Mouse (Mus musculus) hindbrain, embryonic 11.5 days (tissue): ENCODE measurements around the gene 4922502D21Rik. TPM values are rescaled to one million over a fixed set of nuclear protein-coding genes. Genes with fewer than 3 reads are reported as not detected.

Source experiments
- ATAC-seq: fragments of 200-750 bp; cut with Nextera tagmentation; 2 replicates; pipeline ENCODE4 v1.8.0; 2017; ENCODE audit warnings: mild to moderate bottlenecking, moderate TSS enrichment, moderate library complexity; ENCODE audit not compliant: low FRiP score
- DNase-seq: peaks from one replicate; pipeline ENCODE4 v3.0.0-alpha.2; 2015; ENCODE audit warnings: low spot score
- H3K27ac ChIP-seq: fragments of 300-500 bp; sonication (generic); 2 replicates; pipeline ENCODE4 v1.5.1; 2014; ENCODE audit warnings: mild to moderate bottlenecking, low read depth, low read length
- H3K27me3 ChIP-seq: fragments of 300-500 bp; sonication (generic); 2 replicates; pipeline ENCODE4 v1.6.1; 2014; ENCODE audit warnings: mild to moderate bottlenecking, low read length, moderate library complexity, mixed read lengths; ENCODE audit not compliant: control insufficient read depth, insufficient read depth
- H3K36me3 ChIP-seq: fragments of 300-500 bp; sonication (generic); 2 replicates; pipeline ENCODE4 v1.6.1; 2014; ENCODE audit warnings: mild to moderate bottlenecking, low read length, moderate library complexity, mixed read lengths; ENCODE audit not compliant: control insufficient read depth, insufficient read depth
- H3K4me1 ChIP-seq: fragments of 300-500 bp; sonication (generic); replicated peaks from 2 replicates; pipeline ENCODE4 v1.6.1; 2014; ENCODE audit warnings: low read length, mixed read lengths; ENCODE audit not compliant: control insufficient read depth, insufficient read depth
- H3K4me2 ChIP-seq: fragments of 300-500 bp; sonication (generic); replicated peaks from 2 replicates; pipeline ENCODE4 v1.6.1; 2014; ENCODE audit warnings: mild to moderate bottlenecking, low read depth, low read length
- H3K4me3 ChIP-seq: fragments of 300-500 bp; sonication (generic); 2 replicates; pipeline ENCODE4 v1.5.1; 2014; ENCODE audit warnings: low read depth, low read length
- H3K9ac ChIP-seq: fragments of 300-500 bp; sonication (generic); 2 replicates; pipeline ENCODE4 v1.6.1; 2014; ENCODE audit warnings: low read depth, low read length
- H3K9me3 ChIP-seq: fragments of 300-500 bp; sonication (generic); 2 replicates; pipeline ENCODE4 v1.6.1; 2016; ENCODE audit warnings: low read length; ENCODE audit not compliant: control insufficient read depth
- WGBS: fragments of 180-500 bp; shearing (Covaris S2); extraction: QIAGEN DNeasy Blood & Tissue Kit; methylation state at CpG from one replicate; pipeline ENCODE4 v1.1.7; 2014; 5-methylcytosine and 5-hydroxymethylcytosine counted together
- polyA plus RNA-seq: library from polyadenylated mRNA; unstranded; fragments of >200 nt; fragmentation: Nextera tagmentation; extraction: Ambion mirVana; gene quantifications from 2 replicates; pipeline ENCODE4 v1.2.1, GENCODE M21; 2014

4922502D21Rik gene
- polyA plus RNA-seq, 1 experiment from 2014 or later: not detected

GRCm38 (mm10) chr6:129276483-129276882, 55.1 kb downstream of the 4922502D21Rik start:
- Histone ChIP-seq H3K4me3 (no peak overlapping the region), H3K27me3 (no peaks in the 10 kb centered on the region), H3K27ac (no peak overlapping the region), H3K4me2 (no peak overlapping the region), H3K36me3 (no peaks in the 10 kb centered on the region), H3K4me1 (no peaks in the 10 kb centered on the region), H3K9ac (no peak overlapping the region), H3K9me3 (no peaks in the 10 kb centered on the region)
- no peak for DNase-seq
- 95% methylated on average over 2 of the region's 2 CpGs for WGBS
- no peak for ATAC-seq

- no peak for ATAC-seq
- DNase-seq: no peak
Observed at GRCm38 (mm10) chr6:129275624-129276203, 55.9 kb downstream of the 4922502D21Rik start.

GRCm38 (mm10) chr6:129275220-129275619, 56.4 kb downstream of the 4922502D21Rik start, which contains the start of gene Cd69:
Gene Cd69, minus strand, starts transcription at chr6:129275436.
- Histone ChIP-seq H3K4me2 (no peak within 1 kb of the TSS), H3K27ac (no peak within 1 kb of the TSS), H3K9ac (no peak within 1 kb of the TSS), H3K27me3 (no peaks in the 10 kb centered on the region), H3K9me3 (no peaks in the 10 kb centered on the region), H3K4me1 (no peaks in the 10 kb centered on the region), H3K4me3 (no peak within 1 kb of the TSS), H3K36me3 (no peaks in the 10 kb centered on the region)
- ATAC-seq (no peak), DNase-seq (no peak)
- 83% methylated on average over 9 of the region's 9 CpGs for WGBS

More at GRCm38 (mm10) chr6:129275624-129276203, 55.9 kb downstream of the 4922502D21Rik start:
- H3K36me3 ChIP-seq: no peaks in the 10 kb centered on the region
- WGBS: 74% methylated on average over 3 of the region's 3 CpGs
- H3K4me1 ChIP-seq: no peaks in the 10 kb centered on the region
- H3K9ac ChIP-seq: no peak overlapping the region
- no peaks in the 10 kb centered on the region for H3K27me3 ChIP-seq
- no peak overlapping the region for H3K4me2 ChIP-seq
- no peaks in the 10 kb centered on the region for H3K9me3 ChIP-seq
- H3K4me3 ChIP-seq: no peak overlapping the region
- H3K27ac ChIP-seq: no peak overlapping the region

- Histone ChIP-seq H3K27ac (no peak overlapping the region), H3K27me3 (no peaks in the 10 kb centered on the region), H3K9me3 (no peaks in the 10 kb centered on the region), H3K4me1 (no peaks in the 10 kb centered on the region), H3K9ac (no peak overlapping the region), H3K4me2 (no peak overlapping the region), H3K36me3 (no peaks in the 10 kb centered on the region), H3K4me3 (no peak overlapping the region)
- WGBS: 89% methylated on average over 2 of the region's 2 CpGs
- no peak for ATAC-seq
- DNase-seq: no peak
Observed at GRCm38 (mm10) chr6:129274476-129274875, 57.1 kb downstream of the 4922502D21Rik start.

GRCm38 (mm10) chr6:129273662-129274061, 57.9 kb downstream of the 4922502D21Rik start:
- Histone ChIP-seq H3K4me1 (no peaks in the 10 kb centered on the region), H3K27ac (no peak overlapping the region), H3K9ac (no peak overlapping the region), H3K9me3 (no peaks in the 10 kb centered on the region), H3K27me3 (no peaks in the 10 kb centered on the region), H3K4me3 (no peak overlapping the region), H3K4me2 (no peak overlapping the region), H3K36me3 (no peaks in the 10 kb centered on the region)
- DNase-seq (no peak), ATAC-seq (no peak)
- 75% methylated on average over 3 of the region's 3 CpGs for WGBS

Other genes with a start within 250 kb of the 4922502D21Rik start
- not detected in 2 replicates for gene Clec2e, start 230.9 kb downstream of the 4922502D21Rik start, polyA plus RNA-seq
- gene Clec2d, start 151.2 kb downstream of the 4922502D21Rik start, polyA plus RNA-seq: not detected in 2 replicates
- 0.09 TPM in 1 of 2 replicates, not detected in the other for gene Cd69, start 56.4 kb downstream of the 4922502D21Rik start, polyA plus RNA-seq
- 0.25 and 0.36 TPM in 2 replicates for gene Clec12a, start 10.9 kb upstream of the 4922502D21Rik start, polyA plus RNA-seq
- not detected in 2 replicates for gene Clec12b, start 54.1 kb upstream of the 4922502D21Rik start, polyA plus RNA-seq
- gene Clec1b, start 65.5 kb upstream of the 4922502D21Rik start, polyA plus RNA-seq: 12.5 and 12.9 TPM in 2 replicates
- 0.33 and 0.46 TPM in 2 replicates for gene Clec9a, start 77.1 kb upstream of the 4922502D21Rik start, polyA plus RNA-seq
- 1.3 and 1.4 TPM in 2 replicates for gene Clec1a, start 120.2 kb upstream of the 4922502D21Rik start, polyA plus RNA-seq
- 0.14 TPM in 1 of 2 replicates, not detected in the other for gene Olr1, start 175.4 kb upstream of the 4922502D21Rik start, polyA plus RNA-seq
- not detected in 2 replicates for gene Tmem52b, start 180.8 kb upstream of the 4922502D21Rik start, polyA plus RNA-seq
- 22.7 and 26.7 TPM in 2 replicates for gene Gabarapl1, start 201.4 kb upstream of the 4922502D21Rik start, polyA plus RNA-seq
- 0.11 TPM in 1 of 2 replicates, not detected in the other for gene Klre1, start 246.1 kb upstream of the 4922502D21Rik start, polyA plus RNA-seq